Mouse (Mus musculus) limb, embryonic 11.5 days (tissue): Measurements from ENCODE around the gene Ppp2r5e. TPM values are rescaled to one million over a fixed set of nuclear protein-coding genes. Genes with fewer than 3 reads are reported as not detected.

Source experiments
- ATAC-seq: fragments of 200-750 bp; cut with Nextera tagmentation; 2 replicates; pipeline ENCODE4 v1.8.0; 2017; ENCODE audit warnings: low read depth; ENCODE audit not compliant: insufficient number of reproducible peaks, low FRiP score, low TSS enrichment
- DNase-seq: peaks from one replicate; pipeline ENCODE4 v3.0.0-alpha.2; 2015; ENCODE audit warnings: low spot score
- H3K27ac ChIP-seq: fragments of 300-500 bp; sonication (generic); replicated peaks from 2 replicates; pipeline ENCODE4 v1.5.1; 2014; ENCODE audit warnings: low read depth, mild to moderate bottlenecking, low read length
- H3K27me3 ChIP-seq: fragments of 300-500 bp; sonication (generic); 2 replicates; pipeline ENCODE4 v1.6.1; 2014; ENCODE audit warnings: mild to moderate bottlenecking, low read length, mixed read lengths; ENCODE audit not compliant: control insufficient read depth, insufficient read depth
- H3K36me3 ChIP-seq: fragments of 300-500 bp; sonication (generic); 2 replicates; pipeline ENCODE4 v1.6.1; 2014; ENCODE audit warnings: mild to moderate bottlenecking, low read length, moderate library complexity, mixed read lengths; ENCODE audit not compliant: control insufficient read depth, insufficient read depth
- H3K4me1 ChIP-seq: fragments of 300-500 bp; sonication (generic); 2 replicates; pipeline ENCODE4 v1.6.1; 2014; ENCODE audit warnings: low read length, mixed read lengths; ENCODE audit not compliant: control insufficient read depth, insufficient read depth
- H3K4me2 ChIP-seq: fragments of 300-500 bp; sonication (generic); 2 replicates; pipeline ENCODE4 v1.6.1; 2014; ENCODE audit warnings: low read depth, mild to moderate bottlenecking, moderate library complexity; ENCODE audit not compliant: severe bottlenecking
- H3K4me3 ChIP-seq: fragments of 300-500 bp; sonication (generic); 2 replicates; pipeline ENCODE4 v1.5.1; 2014; ENCODE audit warnings: low read depth, low read length
- H3K9ac ChIP-seq: fragments of 300-500 bp; sonication (generic); 2 replicates; pipeline ENCODE4 v1.6.1; 2014; ENCODE audit warnings: mild to moderate bottlenecking, low read length
- H3K9me3 ChIP-seq: fragments of 300-500 bp; sonication (generic); 2 replicates; pipeline ENCODE4 v1.6.1; 2016; ENCODE audit warnings: low read length; ENCODE audit not compliant: control insufficient read depth
- WGBS: fragments of 180-500 bp; shearing (Covaris S2); extraction: QIAGEN DNeasy Blood & Tissue Kit; methylation state at CpG from one replicate; pipeline ENCODE4 v1.1.7; 2014; 5-methylcytosine and 5-hydroxymethylcytosine counted together
- polyA plus RNA-seq: library from polyadenylated mRNA; unstranded; fragments of >200 nt; fragmentation: Nextera tagmentation; extraction: Ambion mirVana; gene quantifications from 2 replicates; pipeline ENCODE4 v1.2.1, GENCODE M21; 2014

Ppp2r5e gene
- polyA plus RNA-seq, 1 experiment from 2014 or later: 18.1 TPM

DNA sequence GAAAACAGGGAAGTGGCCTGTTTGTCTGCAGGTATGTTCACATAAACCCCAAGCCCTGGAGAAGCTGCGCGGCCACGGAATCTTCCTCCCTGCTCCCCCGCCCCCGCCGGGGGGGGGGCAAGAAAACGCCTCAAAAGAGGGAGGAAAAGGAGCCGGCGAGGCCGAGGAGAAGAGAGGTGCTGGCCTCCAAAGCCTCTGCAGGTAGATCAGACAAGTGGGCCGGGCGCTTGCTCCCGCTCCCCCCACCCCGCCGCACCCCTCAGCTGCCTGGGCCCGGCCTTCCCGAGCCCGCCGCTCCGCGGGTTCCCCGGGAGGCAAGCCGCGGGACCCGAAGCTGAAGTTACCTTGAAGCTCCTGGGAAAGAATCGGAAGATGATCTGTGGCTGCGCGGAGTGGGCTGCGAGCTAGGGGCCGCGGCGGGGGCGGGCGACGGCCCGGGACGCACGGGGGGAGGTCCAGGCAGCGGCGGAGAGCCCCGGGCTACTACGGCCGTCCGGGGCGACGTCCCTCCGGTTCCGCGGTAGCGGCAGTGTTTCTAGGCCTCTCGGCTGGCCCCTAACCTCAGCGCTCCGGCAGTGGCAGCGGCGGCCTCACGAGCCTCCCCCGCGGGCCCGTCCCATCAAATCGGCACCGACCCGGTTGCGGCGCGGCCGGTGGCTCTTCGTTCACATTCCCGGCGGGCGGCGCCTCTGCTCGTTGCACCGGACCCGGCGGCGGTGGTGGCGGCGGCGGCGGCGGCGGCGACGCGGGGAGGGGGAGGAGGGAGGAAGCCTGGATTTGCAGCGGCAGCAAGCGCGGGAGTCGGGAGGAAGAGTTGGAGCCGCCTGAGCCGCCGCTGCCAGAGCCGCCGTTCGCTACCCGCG lies 523 bp downstream of the Ppp2r5e start:
- Histone ChIP-seq H3K27ac (peak overlapping the region; percentile 94), H3K9me3 (no peaks in the 10 kb centered on the region), H3K4me3 (peak overlapping the region; percentile 96), H3K4me2 (peak overlapping the region; percentile 80), H3K4me1 (peaks cover 2% of the 10 kb centered on the region; the same call in 1 of the 2 replicates), H3K36me3 (peaks cover 3% of the 10 kb centered on the region), H3K9ac (peak overlapping the region; percentile 98), H3K27me3 (no peaks in the 10 kb centered on the region)
- DNase-seq: peak; percentile 61
- under 1% methylated on average over 77 of the region's 97 CpGs for WGBS
- 0 out of 2 replicates have a peak, but pooled peaks have one; percentile 8 for ATAC-seq

GRCm38 (mm10) chr12:75594404-75594803 lies 1.6 kb downstream of the Ppp2r5e start:
- ATAC-seq (no peak), DNase-seq (no peak)
- no peaks in the 10 kb centered on the region for H3K27me3 ChIP-seq
- H3K36me3 ChIP-seq: peaks cover 5% of the 10 kb centered on the region
- no peaks in the 10 kb centered on the region; the same call in 1 of the 2 replicates for H3K4me1 ChIP-seq
- WGBS: 46% methylated on average over 5 of the region's 5 CpGs
- no peaks in the 10 kb centered on the region for H3K9me3 ChIP-seq
- no peak overlapping the region for H3K4me3 ChIP-seq
- no peak overlapping the region for H3K9ac ChIP-seq
- peak overlapping the region; percentile 80 for H3K4me2 ChIP-seq
- no peak overlapping the region for H3K27ac ChIP-seq

- no peaks in the 10 kb centered on the region for H3K27me3 ChIP-seq
- no peaks in the 10 kb centered on the region; the same call in 1 of the 2 replicates for H3K4me1 ChIP-seq
- ATAC-seq: no peak
- H3K4me3 ChIP-seq: no peak overlapping the region
- H3K4me2 ChIP-seq: no peak overlapping the region
- H3K9me3 ChIP-seq: no peaks in the 10 kb centered on the region
- WGBS: 80% methylated on average over 4 of the region's 4 CpGs
- no peak overlapping the region for H3K9ac ChIP-seq
- no peak for DNase-seq
- no peak overlapping the region for H3K27ac ChIP-seq
- H3K36me3 ChIP-seq: peaks cover 5% of the 10 kb centered on the region
Measured at GRCm38 (mm10) chr12:75593817-75594216, 2.2 kb downstream of the Ppp2r5e start.

DNA sequence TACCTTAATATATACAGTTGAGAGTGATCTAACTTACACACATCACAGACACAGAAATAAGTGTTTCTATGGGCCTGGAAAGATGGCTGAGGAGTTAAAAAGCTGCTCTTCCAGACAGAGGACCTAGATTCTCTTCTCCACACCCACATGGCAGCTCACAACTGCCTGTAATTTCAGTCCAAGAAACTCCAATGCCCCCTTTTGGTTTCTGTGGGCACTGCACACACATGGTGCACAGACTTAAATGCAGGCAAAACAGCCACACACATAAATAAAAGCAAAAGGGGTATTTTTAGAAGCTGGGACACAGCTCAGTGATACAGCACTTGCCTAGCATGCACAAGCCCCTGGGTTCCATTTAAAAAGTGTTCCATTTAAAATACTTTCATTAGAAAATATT lies 8.5 kb downstream of the Ppp2r5e start:
- Histone ChIP-seq H3K4me3 (no peak overlapping the region), H3K4me2 (no peak overlapping the region), H3K27ac (no peak overlapping the region), H3K36me3 (peaks cover 10% of the 10 kb centered on the region; the same call in 1 of the 2 replicates), H3K9me3 (no peaks in the 10 kb centered on the region), H3K4me1 (no peaks in the 10 kb centered on the region), H3K27me3 (no peaks in the 10 kb centered on the region), H3K9ac (no peak overlapping the region)
- no peak for ATAC-seq
- no peak for DNase-seq

GRCm38 (mm10) chr12:75583776-75584175 lies 12.3 kb downstream of the Ppp2r5e start:
- Histone ChIP-seq H3K9ac (no peak overlapping the region), H3K27me3 (no peaks in the 10 kb centered on the region), H3K4me3 (no peak overlapping the region), H3K4me1 (no peaks in the 10 kb centered on the region), H3K36me3 (peaks cover 7% of the 10 kb centered on the region; the same call in 1 of the 2 replicates), H3K4me2 (no peak overlapping the region), H3K9me3 (no peaks in the 10 kb centered on the region), H3K27ac (no peak overlapping the region)
- no peak for ATAC-seq
- WGBS: 71% methylated on average over 3 of the region's 3 CpGs
- no peak for DNase-seq

DNA sequence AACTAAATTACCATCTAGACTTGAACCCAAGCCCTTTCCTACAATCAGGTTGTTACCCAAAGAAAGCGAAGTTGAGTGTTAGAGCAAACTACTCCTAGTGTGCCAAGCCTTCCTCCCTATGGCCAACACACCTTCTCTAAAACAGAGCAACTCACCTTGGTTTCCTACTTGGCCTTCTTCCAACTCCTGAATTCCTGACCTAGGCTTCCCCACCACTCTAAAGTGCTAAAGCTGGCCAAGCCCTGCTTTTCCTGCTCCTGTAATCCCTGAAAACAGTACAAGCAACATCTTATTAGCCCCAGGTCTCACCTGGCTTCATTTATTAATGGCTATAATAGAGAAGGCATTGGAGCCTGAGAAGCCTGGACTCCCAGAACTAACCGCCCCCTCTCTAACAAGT lies 17.0 kb downstream of the Ppp2r5e start:
- H3K27me3 ChIP-seq: no peaks in the 10 kb centered on the region
- DNase-seq: no peak
- WGBS: 98% methylated on average over 2 of the region's 2 CpGs

GRCm38 (mm10) chr12:75577255-75577654 lies 18.8 kb downstream of the Ppp2r5e start:
- WGBS: 79% methylated on average over 5 of the region's 5 CpGs
- DNase-seq (no peak), ATAC-seq (no peak)
- no peaks in the 10 kb centered on the region for H3K36me3 ChIP-seq
- H3K27ac ChIP-seq: no peak overlapping the region
- H3K9me3 ChIP-seq: no peaks in the 10 kb centered on the region
- no peaks in the 10 kb centered on the region for H3K4me1 ChIP-seq
- H3K4me3 ChIP-seq: no peak overlapping the region
- H3K27me3 ChIP-seq: no peaks in the 10 kb centered on the region
- no peak overlapping the region for H3K4me2 ChIP-seq
- no peak overlapping the region for H3K9ac ChIP-seq

More for the DNA sequence above, 17.0 kb downstream of the Ppp2r5e start:
- H3K27ac ChIP-seq: no peak overlapping the region
- peaks cover 4% of the 10 kb centered on the region; the same call in 1 of the 2 replicates for H3K36me3 ChIP-seq
- ATAC-seq: no peak
- no peak overlapping the region for H3K9ac ChIP-seq
- no peak overlapping the region for H3K4me2 ChIP-seq
- H3K4me3 ChIP-seq: no peak overlapping the region
- H3K4me1 ChIP-seq: no peaks in the 10 kb centered on the region
- H3K9me3 ChIP-seq: no peaks in the 10 kb centered on the region

GRCm38 (mm10) chr12:75572271-75572670 lies 23.8 kb downstream of the Ppp2r5e start:
- Histone ChIP-seq H3K27me3 (no peaks in the 10 kb centered on the region), H3K36me3 (no peaks in the 10 kb centered on the region), H3K27ac (no peak overlapping the region), H3K4me2 (no peak overlapping the region), H3K9me3 (no peaks in the 10 kb centered on the region), H3K4me3 (no peak overlapping the region), H3K4me1 (no peaks in the 10 kb centered on the region), H3K9ac (no peak overlapping the region)
- no peak for DNase-seq
- WGBS: 64% methylated on average over 4 of the region's 4 CpGs
- ATAC-seq: no peak
